Mouse (Mus musculus): ENCODE data around the gene Acap2.

- TF ChIP-seq CTCF (IDR thresholded peaks at IDR 0.05; ENCODE audit: extremely low read depth, insufficient read depth, low read length) (no peak), POLR2A (IDR thresholded peaks at IDR 0.05; ENCODE audit: extremely low read depth, insufficient read depth, low read length) (no peak)
Measured at GRCm38 (mm10) chr16:31066344-31067098, 134.5 kb downstream of the Acap2 start.
